Mouse (Mus musculus) liver, embryonic 13.5 days (tissue): ENCODE data around the gene Lrrc9. TPM values are rescaled to one million over a fixed set of nuclear protein-coding genes. Genes with fewer than 3 reads are reported as not detected.

Source experiments
- ATAC-seq: fragments of 200-750 bp; cut with Nextera tagmentation; 2 replicates; pipeline ENCODE4 v1.8.0; 2017; ENCODE audit warnings: low read depth, mild to moderate bottlenecking, moderate number of reproducible peaks, moderate library complexity
- DNase-seq: peaks from one replicate; pipeline ENCODE4 v3.0.0; 2022
- H3K27ac ChIP-seq: fragments of 300-500 bp; sonication (generic); 2 replicates; pipeline ENCODE4 v1.5.1; 2015; ENCODE audit warnings: moderate library complexity, mild to moderate bottlenecking, inconsistent platforms
- H3K27me3 ChIP-seq: fragments of 300-500 bp; sonication (generic); 2 replicates; pipeline ENCODE4 v1.6.1; 2015; ENCODE audit warnings: mild to moderate bottlenecking, inconsistent platforms
- H3K36me3 ChIP-seq: fragments of 300-500 bp; sonication (generic); 2 replicates; pipeline ENCODE4 v1.6.1; 2015; ENCODE audit warnings: mild to moderate bottlenecking, inconsistent platforms
- H3K4me1 ChIP-seq: fragments of 300-500 bp; sonication (generic); replicated peaks from 2 replicates; pipeline ENCODE4 v1.6.1; 2015; ENCODE audit warnings: inconsistent platforms
- H3K4me2 ChIP-seq: fragments of 300-500 bp; sonication (generic); 2 replicates; pipeline ENCODE4 v1.6.1; 2015; ENCODE audit warnings: inconsistent platforms, mild to moderate bottlenecking, moderate library complexity
- H3K4me3 ChIP-seq: fragments of 300-500 bp; sonication (generic); replicated peaks from 2 replicates; pipeline ENCODE4 v1.5.1; 2015; ENCODE audit warnings: mild to moderate bottlenecking, inconsistent platforms
- H3K9ac ChIP-seq: fragments of 300-500 bp; sonication (generic); 2 replicates; pipeline ENCODE4 v1.6.1; 2015; ENCODE audit warnings: mild to moderate bottlenecking, inconsistent platforms
- H3K9me3 ChIP-seq: fragments of 300-500 bp; sonication (generic); replicated peaks from 2 replicates; pipeline ENCODE4 v1.6.1; 2016; ENCODE audit warnings: inconsistent platforms
- WGBS: fragments of 180-500 bp; shearing (Covaris S2); methylation state at CpG from one replicate; pipeline ENCODE4 v1.1.7; 2015; ENCODE audit not compliant: insufficient replicate concordance; 5-methylcytosine and 5-hydroxymethylcytosine counted together
- polyA plus RNA-seq: library from polyadenylated mRNA; unstranded; fragments of >200 nt; fragmentation: Nextera tagmentation; extraction: Ambion mirVana; gene quantifications from 2 replicates; pipeline ENCODE4 v1.2.1, GENCODE M21; 2015

Gene Lrrc9
- polyA plus RNA-seq, 1 experiment from 2014 or later = 0.25 TPM

DNA sequence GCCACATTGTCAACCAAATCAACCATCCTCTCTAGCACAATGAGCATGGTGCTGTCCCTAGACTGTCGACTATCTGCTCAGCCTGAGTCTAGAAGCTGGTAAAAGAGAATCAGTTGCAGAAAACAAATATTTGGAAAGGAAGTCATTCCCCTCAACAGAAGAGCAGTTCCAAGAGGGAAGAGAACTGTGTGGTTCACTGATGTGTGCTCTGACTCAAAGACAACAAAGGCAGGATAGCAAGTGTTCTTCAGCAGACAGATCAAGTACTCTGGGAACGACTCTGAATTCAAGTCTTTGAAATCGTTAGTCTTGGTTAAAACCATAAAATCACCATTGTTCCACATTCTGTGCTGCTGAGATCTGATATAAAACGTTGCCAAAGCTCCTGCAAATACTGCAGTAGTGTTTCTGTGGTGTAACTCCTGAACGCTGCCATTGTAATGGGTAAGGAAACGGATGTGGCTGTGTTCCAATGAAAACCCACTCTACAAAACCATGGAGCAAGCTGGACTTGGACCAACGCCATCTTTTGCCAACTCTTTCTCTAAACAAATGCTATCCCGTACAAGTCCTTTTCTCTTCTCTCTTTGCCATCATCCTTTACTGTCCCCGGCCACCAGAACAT is 8.3 kb upstream of the Lrrc9 start:
- DNase-seq (no peak), ATAC-seq (no peak)
- Histone ChIP-seq H3K27me3 (no peaks in the 10 kb centered on the region), H3K27ac (no peak overlapping the region), H3K36me3 (no peaks in the 10 kb centered on the region), H3K4me3 (no peak overlapping the region), H3K4me2 (no peak overlapping the region), H3K9me3 (no peaks in the 10 kb centered on the region), H3K9ac (no peak overlapping the region), H3K4me1 (no peaks in the 10 kb centered on the region)
- WGBS = 56% methylated on average over 9 of the region's 9 CpGs

DNA sequence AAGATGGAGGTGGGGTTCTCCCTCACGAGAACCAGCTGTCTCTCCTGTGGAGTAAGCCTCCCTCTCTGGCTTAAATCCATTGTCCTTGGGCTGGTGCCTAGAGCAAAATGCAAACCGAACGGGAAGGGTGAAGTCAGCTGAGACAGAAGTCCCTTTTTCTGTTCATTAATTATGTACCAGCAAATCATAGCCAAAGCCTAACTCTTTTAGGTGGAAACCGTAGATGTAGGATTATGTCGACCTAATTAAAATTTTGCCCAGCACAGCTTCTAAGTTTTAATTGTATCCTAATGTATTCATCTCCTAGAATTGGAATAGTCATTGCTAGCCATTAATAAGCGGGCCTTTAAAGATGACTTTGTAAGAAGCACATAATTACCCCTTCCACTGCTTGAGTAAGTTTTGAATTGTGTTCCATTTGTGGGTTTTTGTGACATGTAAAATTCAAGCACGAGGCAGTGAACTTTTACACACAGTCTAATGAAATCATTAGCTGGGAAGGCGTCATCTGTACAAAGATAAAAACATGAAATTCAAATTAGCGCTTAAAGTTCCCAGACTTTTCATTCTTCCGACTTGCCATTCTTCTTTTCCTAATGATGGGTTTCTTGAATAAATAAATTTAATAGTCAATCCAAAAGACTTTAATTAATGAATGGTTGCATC is 3.9 kb upstream of the Lrrc9 start:
- H3K27ac ChIP-seq = no peak overlapping the region
- no peaks in the 10 kb centered on the region for H3K27me3 ChIP-seq
- no peaks in the 10 kb centered on the region for H3K9me3 ChIP-seq
- no peak overlapping the region for H3K9ac ChIP-seq
- H3K36me3 ChIP-seq = no peaks in the 10 kb centered on the region
- ATAC-seq (no peak), DNase-seq (no peak)
- 65% methylated on average over 10 of the region's 10 CpGs for WGBS
- H3K4me1 ChIP-seq = no peaks in the 10 kb centered on the region
- no peak overlapping the region for H3K4me3 ChIP-seq
- H3K4me2 ChIP-seq = no peak overlapping the region

DNA sequence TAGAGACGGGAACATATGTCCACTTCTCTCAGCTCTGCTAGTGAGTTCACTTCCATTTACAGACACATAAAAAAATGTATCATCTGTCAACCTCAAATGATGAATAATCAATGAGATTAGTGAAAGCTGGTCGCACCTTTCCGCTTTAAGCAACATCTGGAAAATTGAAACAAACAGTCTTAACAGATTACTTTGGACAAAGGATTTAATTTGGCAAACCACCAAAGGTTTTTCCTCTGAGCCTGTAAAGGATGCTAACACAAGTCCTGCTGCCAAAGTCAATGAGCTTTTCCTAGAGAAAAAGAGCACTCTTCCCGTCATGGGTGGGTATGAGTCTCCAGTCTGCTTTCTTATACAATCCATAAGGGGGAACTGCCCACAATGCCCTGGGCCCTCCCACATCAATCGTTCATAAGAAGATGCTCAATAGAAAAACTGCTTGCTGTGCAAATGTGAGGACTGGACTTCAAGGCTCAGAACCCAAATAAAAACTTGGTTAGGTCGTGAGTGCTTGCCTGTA is 2.6 kb upstream of the Lrrc9 start:
- Histone ChIP-seq H3K27me3 (no peaks in the 10 kb centered on the region), H3K4me1 (no peaks in the 10 kb centered on the region), H3K9me3 (no peaks in the 10 kb centered on the region), H3K27ac (no peak overlapping the region), H3K4me2 (no peak overlapping the region), H3K36me3 (no peaks in the 10 kb centered on the region), H3K4me3 (no peak overlapping the region), H3K9ac (no peak overlapping the region)
- DNase-seq (no peak), ATAC-seq (no peak)
- 67% methylated on average over 6 of the region's 6 CpGs for WGBS

DNA sequence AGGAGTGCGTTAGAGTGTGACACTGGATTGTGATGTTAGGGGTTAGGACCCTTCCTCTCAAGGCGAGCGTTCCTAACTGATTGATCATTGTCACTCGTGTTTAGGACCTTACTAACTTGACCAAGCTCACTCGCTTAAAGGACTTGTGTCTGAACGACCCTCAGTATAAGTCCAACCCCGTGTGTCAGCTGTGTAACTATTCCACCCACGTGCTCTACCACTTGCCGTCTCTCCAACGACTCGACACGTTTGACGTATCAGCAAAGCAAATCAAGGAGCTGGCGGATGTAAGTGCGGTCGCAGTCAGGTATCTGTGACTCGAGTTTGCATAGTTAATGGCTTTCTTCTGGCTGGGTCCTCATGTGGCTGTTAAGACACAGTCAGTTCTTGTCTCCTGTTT is 12.3 kb downstream of the Lrrc9 start:
- H3K9ac ChIP-seq = no peak overlapping the region
- H3K4me1 ChIP-seq = no peaks in the 10 kb centered on the region
- no peak overlapping the region for H3K4me2 ChIP-seq
- no peak overlapping the region for H3K27ac ChIP-seq
- no peak overlapping the region for H3K4me3 ChIP-seq
- no peaks in the 10 kb centered on the region for H3K9me3 ChIP-seq
- no peaks in the 10 kb centered on the region for H3K36me3 ChIP-seq
- WGBS = 67% methylated on average over 17 of the region's 17 CpGs
- ATAC-seq = no peak
- H3K27me3 ChIP-seq = no peaks in the 10 kb centered on the region
- no peak for DNase-seq

DNA sequence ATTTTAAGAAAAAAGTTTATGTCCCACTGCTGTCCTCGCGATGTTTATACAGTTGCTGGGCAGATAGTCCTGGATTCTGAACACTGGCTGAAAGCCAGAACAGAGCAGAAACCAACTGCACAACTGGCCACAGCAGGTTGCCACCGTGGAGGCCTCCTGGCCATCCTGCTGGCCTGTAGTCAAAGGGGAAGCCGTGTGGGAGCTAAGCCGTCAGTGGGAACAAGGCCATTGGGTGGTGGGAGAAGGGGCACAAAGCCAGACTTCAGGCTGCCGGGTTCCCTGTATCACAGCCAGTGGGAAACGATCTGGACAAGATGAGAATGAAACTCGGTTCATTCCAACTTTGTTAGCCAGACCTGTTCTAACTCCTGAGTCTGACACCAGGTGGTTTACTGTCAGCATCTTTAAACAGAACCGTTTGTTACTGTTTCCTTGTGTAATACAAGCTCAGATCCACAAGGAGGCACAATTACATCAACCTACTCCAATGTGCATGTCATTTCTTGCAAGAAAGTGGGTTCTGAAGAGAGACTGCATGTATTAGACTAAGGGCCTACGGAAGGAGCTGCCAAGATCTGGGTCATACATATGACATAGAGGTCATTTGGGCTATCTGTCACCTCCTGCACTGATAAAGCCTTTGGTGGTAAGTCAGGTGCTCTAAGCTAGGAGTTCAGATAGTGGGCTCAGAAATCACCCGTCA is 19.7 kb downstream of the Lrrc9 start:
- H3K4me2 ChIP-seq = 0 out of 2 replicates have a peak overlapping the region, but pooled peaks have one; percentile 21
- no peaks in the 10 kb centered on the region for H3K36me3 ChIP-seq
- no peaks in the 10 kb centered on the region for H3K4me1 ChIP-seq
- no peak overlapping the region for H3K4me3 ChIP-seq
- no peak overlapping the region for H3K9ac ChIP-seq
- no peak for ATAC-seq
- no peaks in the 10 kb centered on the region for H3K9me3 ChIP-seq
- WGBS = 45% methylated on average over 11 of the region's 11 CpGs
- DNase-seq = no peak
- H3K27me3 ChIP-seq = no peaks in the 10 kb centered on the region
- no peak overlapping the region for H3K27ac ChIP-seq

DNA sequence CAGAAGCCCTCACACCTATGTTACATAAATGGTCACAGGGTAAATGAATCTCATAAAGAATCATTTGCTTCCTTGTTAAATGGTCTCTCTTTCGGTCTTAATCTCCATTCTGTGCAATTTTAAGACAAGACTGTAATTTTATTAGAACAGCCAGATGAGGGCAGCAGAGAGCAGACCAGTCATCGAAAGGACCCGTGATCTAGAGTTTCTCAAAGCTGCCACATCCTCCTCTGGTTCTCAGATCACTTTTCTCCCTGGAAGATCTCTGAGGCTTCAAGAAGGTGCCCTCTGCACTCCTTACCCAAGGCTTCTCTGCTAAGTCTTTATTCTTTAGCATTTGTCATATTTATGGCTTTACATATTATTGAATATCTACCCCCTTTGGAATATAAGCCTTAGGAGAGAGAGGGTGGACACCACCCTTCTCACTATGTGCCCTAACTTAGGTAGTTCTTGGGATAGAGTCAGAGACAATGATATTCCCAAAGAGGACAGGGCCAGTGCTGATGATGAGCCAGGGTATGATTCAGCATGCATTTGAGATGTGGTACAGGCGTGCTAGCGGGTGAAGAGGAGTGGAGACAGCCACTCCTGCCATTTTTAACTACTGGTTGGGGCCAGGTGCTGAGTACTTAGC is 20.3 kb downstream of the Lrrc9 start:
- no peaks in the 10 kb centered on the region for H3K36me3 ChIP-seq
- no peak overlapping the region for H3K27ac ChIP-seq
- no peaks in the 10 kb centered on the region for H3K27me3 ChIP-seq
- WGBS = 38% methylated on average over 5 of the region's 5 CpGs
- no peaks in the 10 kb centered on the region for H3K4me1 ChIP-seq
- H3K9ac ChIP-seq = no peak overlapping the region
- ATAC-seq (no peak), DNase-seq (peak; percentile 21)
- no peak overlapping the region for H3K4me3 ChIP-seq
- H3K4me2 ChIP-seq = 0 out of 2 replicates have a peak overlapping the region, but pooled peaks have one; percentile 21
- H3K9me3 ChIP-seq = no peaks in the 10 kb centered on the region

DNA sequence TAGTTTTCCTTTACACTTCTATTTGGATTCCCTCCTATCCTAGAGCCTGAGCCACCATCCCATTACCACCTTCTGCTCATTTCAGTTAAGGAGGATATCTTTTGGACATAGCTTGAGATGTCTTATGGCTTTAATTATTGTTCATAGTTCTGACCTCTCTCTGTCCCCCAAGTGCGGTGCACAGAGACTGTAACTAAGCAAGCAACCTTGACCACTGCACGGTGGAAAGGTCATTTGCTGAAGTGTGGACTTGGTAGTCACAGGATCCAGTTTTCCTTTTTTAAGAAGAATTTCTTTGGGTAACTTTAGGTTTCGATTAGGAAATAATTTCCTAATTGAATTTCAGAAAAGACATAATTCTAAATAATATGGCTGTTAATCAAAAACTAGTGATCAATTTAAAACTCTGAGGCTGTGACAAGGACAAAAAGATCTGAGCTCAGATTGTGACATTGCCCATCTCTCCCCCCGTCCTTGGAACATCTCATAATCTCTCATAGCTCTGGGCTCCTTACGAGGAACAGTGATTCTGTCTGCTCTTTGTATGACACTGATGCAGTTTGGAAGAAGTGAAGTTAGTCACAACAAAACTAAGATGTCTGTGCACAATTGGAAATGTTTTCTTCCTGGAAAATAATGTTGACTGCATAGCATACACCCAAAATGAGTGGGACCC is 24.3 kb downstream of the Lrrc9 start:
- no peak for ATAC-seq
- Histone ChIP-seq H3K36me3 (no peaks in the 10 kb centered on the region), H3K9ac (no peak overlapping the region), H3K27ac (no peak overlapping the region), H3K9me3 (no peaks in the 10 kb centered on the region), H3K4me3 (no peak overlapping the region), H3K4me1 (no peaks in the 10 kb centered on the region), H3K27me3 (no peaks in the 10 kb centered on the region), H3K4me2 (no peak overlapping the region)
- 65% methylated on average over 5 of the region's 5 CpGs for WGBS
- DNase-seq = no peak

DNA sequence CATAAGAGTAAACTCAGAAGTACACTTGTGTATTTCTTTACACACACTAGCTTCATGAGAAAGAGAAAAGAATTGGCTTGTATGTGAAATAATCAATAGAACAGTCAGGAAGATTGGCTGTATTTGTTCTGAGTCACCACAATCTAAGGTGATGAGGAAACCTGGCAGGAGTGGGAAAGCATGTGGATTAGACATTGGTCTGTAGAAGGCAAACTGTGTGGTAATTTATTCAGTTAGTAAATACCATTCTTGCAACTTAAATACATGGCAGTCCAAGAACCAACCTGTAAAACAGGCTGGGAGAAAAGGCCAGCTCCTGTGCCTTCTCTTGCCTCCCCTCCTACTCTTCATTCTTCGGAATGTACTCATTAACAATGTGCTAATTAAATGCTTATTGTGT is 25.6 kb downstream of the Lrrc9 start:
- no peak overlapping the region for H3K4me2 ChIP-seq
- H3K4me1 ChIP-seq = no peaks in the 10 kb centered on the region
- no peaks in the 10 kb centered on the region for H3K36me3 ChIP-seq
- DNase-seq (no peak), ATAC-seq (no peak)
- WGBS = 73% methylated on average over 1 of the region's 1 CpGs
- no peak overlapping the region for H3K4me3 ChIP-seq
- no peak overlapping the region for H3K9ac ChIP-seq
- no peaks in the 10 kb centered on the region for H3K9me3 ChIP-seq
- H3K27me3 ChIP-seq = no peaks in the 10 kb centered on the region
- no peak overlapping the region for H3K27ac ChIP-seq

DNA sequence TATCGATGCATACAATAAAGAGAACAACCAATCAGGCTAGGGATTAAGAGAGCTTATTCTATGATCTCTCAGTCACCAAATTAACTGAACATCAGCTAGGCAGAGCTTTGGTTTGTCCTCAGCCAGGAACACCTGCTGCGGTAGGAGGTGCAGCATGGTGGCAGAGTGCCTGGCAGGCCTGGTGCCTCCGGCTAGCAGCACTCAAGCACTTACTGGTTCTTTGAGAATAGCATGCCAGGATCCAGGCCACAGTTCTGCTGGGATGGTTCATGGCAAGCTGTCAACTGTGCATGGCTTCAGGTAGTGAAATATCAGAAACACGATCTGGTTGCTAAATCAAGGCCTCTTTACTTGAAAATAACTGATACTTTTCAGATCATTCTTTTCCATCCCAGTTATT is 26.1 kb downstream of the Lrrc9 start:
- no peak for ATAC-seq
- no peak for DNase-seq
- no peak overlapping the region for H3K27ac ChIP-seq
- H3K36me3 ChIP-seq = no peaks in the 10 kb centered on the region
- H3K9ac ChIP-seq = no peak overlapping the region
- no peak overlapping the region for H3K4me3 ChIP-seq
- H3K4me1 ChIP-seq = no peaks in the 10 kb centered on the region
- 77% methylated on average over 4 of the region's 4 CpGs for WGBS
- H3K27me3 ChIP-seq = no peaks in the 10 kb centered on the region
- no peak overlapping the region for H3K4me2 ChIP-seq
- H3K9me3 ChIP-seq = no peaks in the 10 kb centered on the region

DNA sequence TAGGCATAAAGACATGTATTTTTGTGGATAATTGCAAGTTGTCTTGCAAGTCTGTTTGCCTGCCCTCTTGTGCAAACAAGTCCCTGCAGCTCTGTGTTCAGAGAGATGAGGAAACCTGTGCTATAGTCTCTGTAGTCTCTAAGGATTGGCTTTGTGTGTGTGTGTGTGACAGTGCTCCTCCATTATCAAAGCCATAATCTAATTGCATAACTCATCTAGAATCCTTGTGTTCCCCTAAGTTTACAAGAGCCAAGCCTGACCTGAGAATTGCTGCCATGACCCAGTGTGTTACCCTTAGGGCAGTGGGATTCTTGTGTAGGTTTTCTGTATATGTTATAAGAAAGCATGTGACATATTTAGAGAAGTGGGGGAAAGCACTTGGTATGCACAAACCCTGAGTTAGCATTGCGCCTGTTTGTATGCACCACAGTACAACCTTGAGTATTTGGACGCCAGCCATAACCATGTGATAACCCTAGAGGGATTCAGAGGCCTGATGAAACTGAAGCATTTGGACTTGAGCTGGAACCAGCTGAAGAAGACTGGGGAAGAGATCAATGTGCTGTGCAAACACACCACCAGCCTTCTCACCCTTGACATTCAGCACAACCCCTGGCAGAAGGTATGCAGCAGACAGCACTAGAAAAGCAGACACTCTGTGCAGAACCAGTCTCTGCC is 35.2 kb downstream of the Lrrc9 start:
- Histone ChIP-seq H3K36me3 (no peaks in the 10 kb centered on the region), H3K4me3 (no peak overlapping the region), H3K4me1 (no peaks in the 10 kb centered on the region), H3K27me3 (no peaks in the 10 kb centered on the region), H3K9me3 (no peaks in the 10 kb centered on the region), H3K9ac (no peak overlapping the region), H3K27ac (no peak overlapping the region), H3K4me2 (no peak overlapping the region)
- DNase-seq (no peak), ATAC-seq (no peak)
- WGBS = 61% methylated on average over 2 of the region's 2 CpGs
